Mouse (Mus musculus): ENCODE measurements around the gene Armh1. TPM values are rescaled to one million over a fixed set of nuclear protein-coding genes. Genes with fewer than 3 reads are reported as not detected.
A peak's percentile ranks its signal among the peaks of the same experiment; 100 is the strongest.
"Not testable (repeated sequence)": the region's sequence is repeated elsewhere in the genome, so short reads cannot be mapped to it uniquely, and the experiment has no call there.

Gene Armh1
- polyA plus RNA-seq, 1 experiment from 2014 or later, result 1.1 TPM

- WGBS, result 15% methylated on average over 9 of the region's 9 CpGs
- not testable (repeated sequence) for H3K9me3 ChIP-seq, H3K27me3 ChIP-seq, H3K4me1 ChIP-seq
- Histone ChIP-seq H3K4me2 (peak overlapping the region; percentile 72), H3K9ac (peak overlapping the region; percentile 54), H3K27ac (0 out of 2 replicates have a peak overlapping the region, but pooled peaks have one; percentile 21), H3K4me3 (peak overlapping the region; percentile 51), H3K36me3 (peaks cover 23% of the 10 kb centered on the region)
- ATAC-seq (ENCODE audit: borderline replicate concordance, extremely low read depth, low FRiP score, low TSS enrichment), result peak; percentile 29; the same call in 1 of the 2 replicates
Measured at GRCm38 (mm10) chr4:117182759-117183096, 69.2 kb downstream of the Armh1 start.

GRCm38 (mm10) chr4:117181863-117182758 is 69.8 kb downstream of the Armh1 start, which contains the start of gene Kif2c:
Gene Kif2c, minus strand, starts transcription at chr4:117182639.
- H3K27ac ChIP-seq, result peak within 1 kb of the TSS; percentile 49
- WGBS, result under 1% methylated on average over 40 of the region's 42 CpGs
- no peaks in the 10 kb centered on the region for H3K27me3 ChIP-seq
- H3K9ac ChIP-seq, result peak within 1 kb of the TSS; percentile 54
- peaks cover 30% of the 10 kb centered on the region for H3K36me3 ChIP-seq
- peak within 1 kb of the TSS; percentile 51 for H3K4me3 ChIP-seq
- H3K4me1 ChIP-seq, result peaks cover 10% of the 10 kb centered on the region
- peak within 1 kb of the TSS; percentile 72 for H3K4me2 ChIP-seq
- H3K9me3 ChIP-seq, result no peaks in the 10 kb centered on the region
- peak; percentile 98 for ATAC-seq (ENCODE audit: borderline replicate concordance, extremely low read depth, low FRiP score, low TSS enrichment)

- H3K9ac ChIP-seq, result no peak overlapping the region
- no peaks in the 10 kb centered on the region for H3K4me1 ChIP-seq
- H3K4me3 ChIP-seq, result no peak overlapping the region
- 79% methylated on average over 5 of the region's 5 CpGs for WGBS
- no peaks in the 10 kb centered on the region for H3K9me3 ChIP-seq
- peaks cover 93% of the 10 kb centered on the region for H3K36me3 ChIP-seq
- no peak overlapping the region for H3K27ac ChIP-seq
- no peaks in the 10 kb centered on the region for H3K27me3 ChIP-seq
- H3K4me2 ChIP-seq, result no peak overlapping the region
- no peak for ATAC-seq (ENCODE audit: borderline replicate concordance, extremely low read depth, low FRiP score, low TSS enrichment)
Measured at GRCm38 (mm10) chr4:117169936-117170335, 82.0 kb downstream of the Armh1 start.

Other genes starting within 250 kb of the Armh1 start
- gene Eif2b3, start 232.7 kb downstream of the Armh1 start, polyA plus RNA-seq (2015; fragmentation: Nextera tagmentation; extraction: Ambion mirVana), result 34.2 and 35.6 TPM in 2 replicates
- gene Ptch2, start 156.1 kb downstream of the Armh1 start, polyA plus RNA-seq (2015; fragmentation: Nextera tagmentation; extraction: Ambion mirVana), result 7.1 and 7.9 TPM in 2 replicates
- gene Btbd19, start 126.4 kb downstream of the Armh1 start, polyA plus RNA-seq (2015; fragmentation: Nextera tagmentation; extraction: Ambion mirVana), result 5.9 and 6.8 TPM in 2 replicates
- gene Tctex1d4, start 125.3 kb downstream of the Armh1 start, polyA plus RNA-seq (2015; fragmentation: Nextera tagmentation; extraction: Ambion mirVana), result 0.50 and 1.0 TPM in 2 replicates
- gene Plk3, start 118.2 kb downstream of the Armh1 start, polyA plus RNA-seq (2015; fragmentation: Nextera tagmentation; extraction: Ambion mirVana), result 3.1 and 4.1 TPM in 2 replicates
- 923 and 933 TPM in 2 replicates for gene Rps8, start 95.9 kb downstream of the Armh1 start, polyA plus RNA-seq (2015; fragmentation: Nextera tagmentation; extraction: Ambion mirVana)
- 76.6 and 78.4 TPM in 2 replicates for gene Kif2c, start 69.5 kb downstream of the Armh1 start, polyA plus RNA-seq (2015; fragmentation: Nextera tagmentation; extraction: Ambion mirVana)
- gene Tmem53, start 174 bp downstream of the Armh1 start, polyA plus RNA-seq (2015; fragmentation: Nextera tagmentation; extraction: Ambion mirVana), result 17.6 and 18.6 TPM in 2 replicates
- gene Rnf220, start 244.9 kb upstream of the Armh1 start, polyA plus RNA-seq (2015; fragmentation: Nextera tagmentation; extraction: Ambion mirVana), result 70.1 and 73.3 TPM in 2 replicates